Mouse (Mus musculus) hindbrain, postnatal 0 days (tissue): ENCODE measurements at regions not wholly inside any gene's neighbourhood (a gene's known extent, or its start where the extent isn't known, plus 50 kb on each side); places are given as distances from the start of the nearest gene placed in this dataset.

Experiments used
- ATAC-seq: fragments of 200-750 bp; cut with Nextera tagmentation; 2 replicates; pipeline ENCODE4 v1.8.0; 2017; ENCODE audit warnings: mild to moderate bottlenecking, moderate TSS enrichment, moderate library complexity
- DNase-seq: peaks from one replicate; pipeline ENCODE4 v3.0.0-alpha.2; 2015; ENCODE audit warnings: low spot score
- H3K27ac ChIP-seq: fragments of 300-500 bp; sonication (generic); 2 replicates; pipeline ENCODE4 v1.5.1; 2014; ENCODE audit warnings: mild to moderate bottlenecking
- H3K27me3 ChIP-seq: fragments of 300-500 bp; sonication (generic); 2 replicates; pipeline ENCODE4 v1.6.1; 2014; ENCODE audit warnings: low read length, mixed read lengths; ENCODE audit not compliant: insufficient read depth
- H3K36me3 ChIP-seq: fragments of 300-500 bp; sonication (generic); 2 replicates; pipeline ENCODE4 v1.6.1; 2014; ENCODE audit warnings: low read length, mixed read lengths; ENCODE audit not compliant: insufficient read depth
- H3K4me1 ChIP-seq: fragments of 300-500 bp; sonication (generic); 2 replicates; pipeline ENCODE4 v1.6.1; 2014; ENCODE audit warnings: antibody characterized with exemption, low read length, mixed read lengths; ENCODE audit not compliant: insufficient read depth
- H3K4me2 ChIP-seq: fragments of 300-500 bp; sonication (generic); 2 replicates; pipeline ENCODE4 v1.6.1; 2014; ENCODE audit warnings: low read depth, mild to moderate bottlenecking, low read length, moderate library complexity, mixed read lengths
- H3K4me3 ChIP-seq: fragments of 300-500 bp; sonication (generic); 2 replicates; pipeline ENCODE4 v1.5.1; 2014; ENCODE audit warnings: low read length
- H3K9ac ChIP-seq: fragments of 300-500 bp; sonication (generic); replicated peaks from 2 replicates; pipeline ENCODE4 v1.6.1; 2014; ENCODE audit warnings: mild to moderate bottlenecking, low read length, moderate library complexity, mixed read lengths
- H3K9me3 ChIP-seq: fragments of 300-500 bp; sonication (generic); 2 replicates; pipeline ENCODE4 v1.6.1; 2016; ENCODE audit warnings: low read length, mixed read lengths
- CTCF ChIP-seq: IDR thresholded peaks from 2 replicates; pipeline ENCODE4 v1.5.1; 2016; ENCODE audit warnings: antibody characterized with exemption, control low read depth, low read depth
- WGBS: fragments of 180-500 bp; shearing (Covaris S2); extraction: QIAGEN DNeasy Blood & Tissue Kit; methylation state at CpG from one replicate; pipeline ENCODE4 v1.1.7; 2014; 5-methylcytosine and 5-hydroxymethylcytosine counted together

- H3K9me3 ChIP-seq = no peaks in the 10 kb centered on the region
- no peaks in the 10 kb centered on the region for H3K36me3 ChIP-seq
- H3K27ac ChIP-seq = no peak overlapping the region
- TF ChIP-seq CTCF = no peak
- H3K4me2 ChIP-seq = no peak overlapping the region
- WGBS = 53% methylated on average over 6 of the region's 6 CpGs
- no peaks in the 10 kb centered on the region for H3K27me3 ChIP-seq
- no peaks in the 10 kb centered on the region for H3K4me1 ChIP-seq
- ATAC-seq (no peak), DNase-seq (peak; percentile 9)
- no peak overlapping the region for H3K4me3 ChIP-seq
- H3K9ac ChIP-seq = no peak overlapping the region
Measured at GRCm38 (mm10) chrX:121301915-121302314, 989.0 kb upstream of the H2afb3 start.

GRCm38 (mm10) chrX:121291239-121291638 lies 978.3 kb upstream of the H2afb3 start:
- no peaks in the 10 kb centered on the region for H3K27me3 ChIP-seq
- no peaks in the 10 kb centered on the region for H3K36me3 ChIP-seq
- H3K9ac ChIP-seq = no peak overlapping the region
- H3K9me3 ChIP-seq = no peaks in the 10 kb centered on the region
- TF ChIP-seq CTCF = no peak
- H3K27ac ChIP-seq = no peak overlapping the region
- DNase-seq = no peak
- H3K4me2 ChIP-seq = no peak overlapping the region
- H3K4me3 ChIP-seq = no peak overlapping the region
- H3K4me1 ChIP-seq = no peaks in the 10 kb centered on the region
- ATAC-seq = no peak

GRCm38 (mm10) chrX:121270071-121270470 lies 957.2 kb upstream of the H2afb3 start:
- Histone ChIP-seq H3K27me3 (no peaks in the 10 kb centered on the region), H3K4me1 (no peaks in the 10 kb centered on the region), H3K4me3 (no peak overlapping the region), H3K4me2 (no peak overlapping the region), H3K36me3 (no peaks in the 10 kb centered on the region), H3K27ac (no peak overlapping the region), H3K9me3 (no peaks in the 10 kb centered on the region), H3K9ac (no peak overlapping the region)
- ATAC-seq (no peak), DNase-seq (peak; percentile 25)
- no peak for TF ChIP-seq CTCF

GRCm38 (mm10) chrX:121269620-121270019 lies 956.7 kb upstream of the H2afb3 start:
- no peak for ATAC-seq
- no peak for DNase-seq
- Histone ChIP-seq H3K4me1 (no peaks in the 10 kb centered on the region), H3K27ac (no peak overlapping the region), H3K9me3 (no peaks in the 10 kb centered on the region), H3K4me3 (no peak overlapping the region), H3K27me3 (no peaks in the 10 kb centered on the region), H3K9ac (no peak overlapping the region), H3K4me2 (no peak overlapping the region), H3K36me3 (no peaks in the 10 kb centered on the region)
- WGBS = 63% methylated on average over 2 of the region's 2 CpGs
- no peak for TF ChIP-seq CTCF

- no peak overlapping the region for H3K4me3 ChIP-seq
- H3K36me3 ChIP-seq = no peaks in the 10 kb centered on the region
- no peaks in the 10 kb centered on the region for H3K9me3 ChIP-seq
- H3K4me2 ChIP-seq = no peak overlapping the region
- DNase-seq (peak; percentile 9), ATAC-seq (peak; percentile 62)
- TF ChIP-seq CTCF = no peak
- H3K9ac ChIP-seq = no peak overlapping the region
- no peak overlapping the region for H3K27ac ChIP-seq
- WGBS = 41% methylated on average over 3 of the region's 3 CpGs
- no peaks in the 10 kb centered on the region for H3K27me3 ChIP-seq
- H3K4me1 ChIP-seq = no peaks in the 10 kb centered on the region
Measured at GRCm38 (mm10) chrX:121232142-121233000, 919.5 kb upstream of the H2afb3 start.
